Mouse (Mus musculus): ENCODE measurements around the gene Vrk2. TPM values are rescaled to one million over a fixed set of nuclear protein-coding genes. Genes with fewer than 3 reads are reported as not detected.

The Vrk2 gene
- polyA plus RNA-seq, 1 experiment from 2014 or later, result 7.0 TPM

DNA sequence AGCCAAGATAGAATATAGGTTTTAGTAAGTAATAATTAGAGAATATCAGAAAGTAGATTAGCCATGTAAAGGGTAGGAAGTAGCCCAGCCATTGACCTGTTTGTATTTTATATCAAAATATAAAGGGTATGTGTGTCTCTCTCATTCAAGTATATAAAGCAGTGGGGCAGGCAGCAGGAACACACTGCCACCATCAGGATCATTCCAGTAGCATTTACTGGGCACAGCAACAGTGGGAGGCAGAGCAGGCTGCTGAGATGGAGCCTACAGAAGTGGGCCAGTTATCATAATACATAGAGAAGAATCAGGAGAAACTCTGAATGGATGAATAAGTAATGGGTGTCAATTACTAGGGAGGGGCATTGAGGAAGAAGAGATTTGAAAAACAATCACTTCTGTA lies 80.1 kb downstream of the Vrk2 start:
- Histone ChIP-seq H3K36me3 (ENCODE audit: control insufficient read depth, insufficient read depth) (no peaks in the 10 kb centered on the region), H3K27me3 (replicated peaks; ENCODE audit: control insufficient read depth, insufficient read depth, low read length) (no peaks in the 10 kb centered on the region), H3K9ac (replicated peaks; ENCODE audit: low read depth, low read length) (no peak overlapping the region), H3K27ac (ENCODE audit: low read length) (no peak overlapping the region), H3K4me2 (ENCODE audit: low read length) (no peak overlapping the region), H3K4me1 (replicated peaks; ENCODE audit: control insufficient read depth, insufficient read depth, low read length) (no peaks in the 10 kb centered on the region), H3K9me3 (ENCODE audit: control insufficient read depth, low read length) (no peaks in the 10 kb centered on the region), H3K4me3 (replicated peaks; ENCODE audit: low read length) (no peak overlapping the region)
- ATAC-seq, result no peak

GRCm38 (mm10) chr11:26495951-26496350 lies 97.8 kb downstream of the Vrk2 start:
- Histone ChIP-seq H3K4me3 (replicated peaks; ENCODE audit: low read length) (no peak overlapping the region), H3K4me2 (ENCODE audit: low read length) (no peak overlapping the region), H3K27ac (ENCODE audit: low read length) (no peak overlapping the region), H3K9ac (replicated peaks; ENCODE audit: low read depth, low read length) (no peak overlapping the region), H3K36me3 (ENCODE audit: control insufficient read depth, insufficient read depth) (no peaks in the 10 kb centered on the region), H3K4me1 (replicated peaks; ENCODE audit: control insufficient read depth, insufficient read depth, low read length) (no peaks in the 10 kb centered on the region), H3K9me3 (ENCODE audit: control insufficient read depth, low read length) (no peaks in the 10 kb centered on the region), H3K27me3 (replicated peaks; ENCODE audit: control insufficient read depth, insufficient read depth, low read length) (no peaks in the 10 kb centered on the region)
- ATAC-seq, result no peak
- 87% methylated on average over 5 of the region's 5 CpGs for WGBS

DNA sequence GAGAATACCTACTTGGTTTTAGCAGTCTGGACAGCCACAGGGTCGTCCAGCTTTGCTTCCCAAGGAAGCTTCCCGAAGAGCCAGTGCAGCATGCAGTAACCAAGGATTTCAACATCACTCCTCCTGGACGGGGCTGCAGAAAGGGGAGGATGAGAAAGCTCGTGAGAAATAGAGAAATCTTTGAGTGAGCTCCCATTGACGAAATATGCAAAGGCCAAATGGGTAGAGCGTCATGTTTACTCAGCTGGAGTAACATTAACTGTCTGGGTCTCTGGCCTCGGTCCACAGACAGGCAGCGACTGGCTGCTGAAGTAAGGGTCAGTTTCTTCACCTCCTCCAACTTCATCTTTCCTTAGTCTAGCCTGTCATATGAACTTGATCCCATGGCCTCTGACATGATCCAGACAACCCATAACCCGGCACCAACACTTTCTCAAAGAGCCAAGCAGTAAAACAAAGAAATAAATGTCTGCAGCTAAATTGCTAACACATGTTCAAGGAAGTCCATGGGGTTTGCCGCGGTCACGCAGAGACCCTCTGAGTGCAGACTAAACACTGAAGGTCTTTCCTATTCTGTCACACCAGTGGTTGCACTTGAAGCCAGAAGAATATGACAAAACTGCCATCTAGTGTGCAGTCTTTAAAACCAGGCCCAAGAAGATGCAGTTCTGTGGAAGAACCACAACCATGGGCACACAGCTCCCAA lies 103.9 kb downstream of the Vrk2 start:
- Histone ChIP-seq H3K4me2 (ENCODE audit: low read length) (no peak overlapping the region), H3K27ac (ENCODE audit: low read length) (no peak overlapping the region), H3K9ac (replicated peaks; ENCODE audit: low read depth, low read length) (no peak overlapping the region), H3K4me3 (replicated peaks; ENCODE audit: low read length) (no peak overlapping the region), H3K4me1 (replicated peaks; ENCODE audit: control insufficient read depth, insufficient read depth, low read length) (no peaks in the 10 kb centered on the region; the same call in 1 of the 2 replicates), H3K9me3 (ENCODE audit: control insufficient read depth, low read length) (no peaks in the 10 kb centered on the region), H3K27me3 (replicated peaks; ENCODE audit: control insufficient read depth, insufficient read depth, low read length) (no peaks in the 10 kb centered on the region), H3K36me3 (ENCODE audit: control insufficient read depth, insufficient read depth) (no peaks in the 10 kb centered on the region)
- peak; percentile 76 for ATAC-seq
- 84% methylated on average over 12 of the region's 12 CpGs for WGBS

- H3K27me3 ChIP-seq (replicated peaks; ENCODE audit: control insufficient read depth, insufficient read depth, low read length), result no peaks in the 10 kb centered on the region
- peak; percentile 83 for ATAC-seq
- no peak overlapping the region for H3K4me3 ChIP-seq (replicated peaks; ENCODE audit: low read length)
- WGBS, result 30% methylated on average over 3 of the region's 3 CpGs
- H3K9ac ChIP-seq (replicated peaks; ENCODE audit: low read depth, low read length), result no peak overlapping the region
- no peak overlapping the region for H3K4me2 ChIP-seq (ENCODE audit: low read length)
- no peaks in the 10 kb centered on the region for H3K36me3 ChIP-seq (ENCODE audit: control insufficient read depth, insufficient read depth)
- peak overlapping the region; percentile 51; the same call in 1 of the 2 replicates for H3K27ac ChIP-seq (ENCODE audit: low read length)
- H3K9me3 ChIP-seq (ENCODE audit: control insufficient read depth, low read length), result no peaks in the 10 kb centered on the region
- H3K4me1 ChIP-seq (replicated peaks; ENCODE audit: control insufficient read depth, insufficient read depth, low read length), result peaks cover 10% of the 10 kb centered on the region; the same call in 1 of the 2 replicates
Observed at GRCm38 (mm10) chr11:26481691-26482242, 112.0 kb downstream of the Vrk2 start.

GRCm38 (mm10) chr11:26477037-26477739 lies 116.6 kb downstream of the Vrk2 start:
- H3K4me2 ChIP-seq (ENCODE audit: low read length), result no peak overlapping the region
- H3K9ac ChIP-seq (replicated peaks; ENCODE audit: low read depth, low read length), result no peak overlapping the region
- H3K4me3 ChIP-seq (replicated peaks; ENCODE audit: low read length), result no peak overlapping the region
- ATAC-seq, result peak; percentile 71
- no peaks in the 10 kb centered on the region for H3K9me3 ChIP-seq (ENCODE audit: control insufficient read depth, low read length)
- peaks cover 10% of the 10 kb centered on the region; the same call in 1 of the 2 replicates for H3K4me1 ChIP-seq (replicated peaks; ENCODE audit: control insufficient read depth, insufficient read depth, low read length)
- no peaks in the 10 kb centered on the region for H3K36me3 ChIP-seq (ENCODE audit: control insufficient read depth, insufficient read depth)
- H3K27me3 ChIP-seq (replicated peaks; ENCODE audit: control insufficient read depth, insufficient read depth, low read length), result no peaks in the 10 kb centered on the region
- no peak overlapping the region for H3K27ac ChIP-seq (ENCODE audit: low read length)
- 30% methylated on average over 6 of the region's 6 CpGs for WGBS

DNA sequence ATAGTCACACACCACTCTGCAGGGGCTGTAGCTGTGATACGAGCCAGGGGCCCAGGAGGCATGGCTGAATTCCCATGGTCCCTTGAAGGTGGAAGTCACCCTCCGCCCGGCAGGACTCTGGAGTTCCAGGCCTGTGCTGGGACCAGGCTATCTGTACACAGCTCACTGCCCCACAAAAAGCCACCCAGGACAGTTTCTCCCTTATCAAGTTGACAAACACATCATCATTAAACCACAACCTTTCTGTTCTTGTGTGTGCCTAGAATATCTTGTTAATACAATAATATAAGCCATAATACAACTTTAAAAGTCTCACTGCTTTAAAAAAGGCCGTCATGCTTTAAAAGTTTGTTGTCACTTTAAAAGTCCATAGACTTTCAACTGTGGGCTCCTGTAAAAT lies 139.7 kb downstream of the Vrk2 start:
- Histone ChIP-seq H3K27me3 (replicated peaks; ENCODE audit: control insufficient read depth, insufficient read depth, low read length) (no peaks in the 10 kb centered on the region), H3K27ac (ENCODE audit: low read length) (no peak overlapping the region), H3K4me3 (replicated peaks; ENCODE audit: low read length) (no peak overlapping the region), H3K9ac (replicated peaks; ENCODE audit: low read depth, low read length) (no peak overlapping the region), H3K9me3 (ENCODE audit: control insufficient read depth, low read length) (no peaks in the 10 kb centered on the region), H3K4me1 (replicated peaks; ENCODE audit: control insufficient read depth, insufficient read depth, low read length) (no peaks in the 10 kb centered on the region), H3K36me3 (ENCODE audit: control insufficient read depth, insufficient read depth) (no peaks in the 10 kb centered on the region), H3K4me2 (ENCODE audit: low read length) (no peak overlapping the region)
- no peak for ATAC-seq
- 94% methylated on average over 4 of the region's 4 CpGs for WGBS

GRCm38 (mm10) chr11:26452693-26453092 lies 141.1 kb downstream of the Vrk2 start:
- no peaks in the 10 kb centered on the region for H3K9me3 ChIP-seq (ENCODE audit: control insufficient read depth, low read length)
- H3K9ac ChIP-seq (replicated peaks; ENCODE audit: low read depth, low read length), result no peak overlapping the region
- no peak overlapping the region for H3K27ac ChIP-seq (ENCODE audit: low read length)
- no peak for ATAC-seq
- WGBS, result 90% methylated on average over 4 of the region's 4 CpGs
- H3K4me3 ChIP-seq (replicated peaks; ENCODE audit: low read length), result no peak overlapping the region
- H3K4me2 ChIP-seq (ENCODE audit: low read length), result no peak overlapping the region
- H3K4me1 ChIP-seq (replicated peaks; ENCODE audit: control insufficient read depth, insufficient read depth, low read length), result no peaks in the 10 kb centered on the region
- H3K36me3 ChIP-seq (ENCODE audit: control insufficient read depth, insufficient read depth), result no peaks in the 10 kb centered on the region
- no peaks in the 10 kb centered on the region for H3K27me3 ChIP-seq (replicated peaks; ENCODE audit: control insufficient read depth, insufficient read depth, low read length)

GRCm38 (mm10) chr11:26451228-26451627 lies 142.6 kb downstream of the Vrk2 start:
- Histone ChIP-seq H3K27me3 (replicated peaks; ENCODE audit: control insufficient read depth, insufficient read depth, low read length) (no peaks in the 10 kb centered on the region), H3K27ac (ENCODE audit: low read length) (no peak overlapping the region), H3K4me1 (replicated peaks; ENCODE audit: control insufficient read depth, insufficient read depth, low read length) (no peaks in the 10 kb centered on the region), H3K9ac (replicated peaks; ENCODE audit: low read depth, low read length) (no peak overlapping the region), H3K9me3 (ENCODE audit: control insufficient read depth, low read length) (no peaks in the 10 kb centered on the region), H3K36me3 (ENCODE audit: control insufficient read depth, insufficient read depth) (no peaks in the 10 kb centered on the region), H3K4me2 (ENCODE audit: low read length) (no peak overlapping the region), H3K4me3 (replicated peaks; ENCODE audit: low read length) (no peak overlapping the region)
- no peak for ATAC-seq
- WGBS, result 85% methylated on average over 2 of the region's 2 CpGs

DNA sequence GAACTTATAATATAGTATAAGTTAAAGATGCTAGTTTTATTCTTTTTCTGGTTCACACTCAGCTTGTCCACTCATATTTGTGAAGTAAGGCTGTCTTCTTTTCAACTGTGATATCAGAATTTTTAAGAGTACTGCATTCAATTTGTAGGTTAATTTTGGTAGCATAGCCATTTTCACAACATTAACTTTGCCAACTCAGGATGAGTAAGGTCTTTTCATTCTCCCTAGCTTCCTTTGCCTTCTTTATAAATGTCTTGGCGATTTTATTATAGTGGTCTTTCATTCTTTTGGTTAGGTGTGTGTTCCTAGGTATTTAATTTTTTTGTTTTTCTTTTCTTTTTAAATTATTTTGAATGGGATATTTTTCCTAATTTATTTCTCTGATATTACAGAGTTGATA lies 143.2 kb downstream of the Vrk2 start:
- 98% methylated on average over 1 of the region's 1 CpGs for WGBS
- no peaks in the 10 kb centered on the region for H3K27me3 ChIP-seq (replicated peaks; ENCODE audit: control insufficient read depth, insufficient read depth, low read length)
- ATAC-seq, result no peak
- no peak overlapping the region for H3K9ac ChIP-seq (replicated peaks; ENCODE audit: low read depth, low read length)
- H3K4me2 ChIP-seq (ENCODE audit: low read length), result no peak overlapping the region
- no peaks in the 10 kb centered on the region for H3K36me3 ChIP-seq (ENCODE audit: control insufficient read depth, insufficient read depth)
- no peaks in the 10 kb centered on the region for H3K4me1 ChIP-seq (replicated peaks; ENCODE audit: control insufficient read depth, insufficient read depth, low read length)
- no peak overlapping the region for H3K4me3 ChIP-seq (replicated peaks; ENCODE audit: low read length)
- H3K27ac ChIP-seq (ENCODE audit: low read length), result no peak overlapping the region
- H3K9me3 ChIP-seq (ENCODE audit: control insufficient read depth, low read length), result no peaks in the 10 kb centered on the region

Data from forebrain, embryonic 16.5 days (tissue).